Mouse (Mus musculus): ENCODE data around the gene Bcl2l13. TPM values are rescaled to one million over a fixed set of nuclear protein-coding genes. Genes with fewer than 3 reads are reported as not detected.
"Not testable (repeated sequence)": the region's sequence is repeated elsewhere in the genome, so short reads cannot be mapped to it uniquely, and the experiment has no call there.

The Bcl2l13 gene
- polyA plus RNA-seq, 1 experiment: 14.7 TPM

- Histone ChIP-seq H3K4me3 (replicated peaks; ENCODE audit: control insufficient read depth, low read depth, low read length) (peak within 1 kb of the TSS; percentile 73), H3K4me1 (ENCODE audit: control insufficient read depth, insufficient read depth, low read length) (peaks cover 8% of the 10 kb centered on the region), H3K27ac (ENCODE audit: control insufficient read depth, insufficient read depth, low read depth, low read length, poor library complexity) (peak within 1 kb of the TSS; percentile 83)
Measured at GRCm38 (mm10) chr6:120916074-120916971, 80.3 kb downstream of the Bcl2l13 start, which contains the start of gene Bid. Gene Bid, minus strand, starts transcription at chr6:120916853.

DNA sequence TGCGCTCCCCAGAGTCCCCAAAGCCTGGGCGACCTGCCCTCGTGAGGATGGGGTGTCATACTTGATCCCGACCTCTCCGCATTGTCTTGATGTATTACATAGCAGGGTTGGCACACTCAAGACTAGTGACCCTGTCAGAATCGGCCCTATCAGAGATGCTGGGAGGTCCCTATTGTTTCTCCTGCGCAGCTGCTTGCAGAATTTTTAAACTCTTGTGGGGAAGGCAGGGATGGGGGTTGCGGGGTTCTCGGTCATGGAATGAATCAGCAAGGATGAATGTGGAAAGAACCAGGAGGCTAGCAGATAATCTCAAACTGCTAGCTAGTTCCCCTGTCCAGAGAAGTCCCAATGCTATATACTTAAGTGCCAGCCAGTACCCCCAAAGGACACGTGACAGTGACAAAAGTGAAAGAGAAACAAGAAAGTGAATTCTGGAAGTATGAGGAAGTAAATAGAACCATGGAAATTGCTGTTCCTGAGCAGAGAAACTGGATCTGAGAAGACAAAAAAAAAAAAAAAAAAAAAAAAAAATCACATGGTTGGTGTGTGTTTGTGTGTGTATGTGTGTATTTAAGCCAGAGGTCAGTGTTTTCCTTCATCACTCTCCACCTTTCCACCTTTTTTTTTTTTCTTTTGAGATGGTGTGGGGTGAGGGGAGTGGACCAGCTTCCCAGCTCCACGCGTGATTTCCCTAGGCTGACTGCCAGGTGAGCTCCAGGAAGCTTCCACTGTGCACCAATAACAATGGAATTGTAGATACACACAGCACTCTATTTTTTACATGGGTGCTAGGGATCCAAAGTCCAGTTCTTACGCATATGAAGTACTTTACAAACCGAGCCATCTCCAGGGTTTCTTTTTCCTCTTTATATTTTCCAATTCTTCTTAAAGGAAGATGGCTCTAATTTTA is 81.2 kb downstream of the Bcl2l13 start:
- 21% methylated on average over 12 of the region's 14 CpGs for WGBS
- peak overlapping the region; percentile 83 for H3K27ac ChIP-seq (ENCODE audit: control insufficient read depth, insufficient read depth, low read depth, low read length, poor library complexity)
- H3K4me1 ChIP-seq (ENCODE audit: control insufficient read depth, insufficient read depth, low read length): not testable (repeated sequence)

More at GRCm38 (mm10) chr6:120916074-120916971, 80.3 kb downstream of the Bcl2l13 start, which contains the start of gene Bid:
- no peak; the same call in 1 of the 2 replicates for TF ChIP-seq CTCF (IDR thresholded peaks at IDR 0.05; ENCODE audit: control insufficient read depth, insufficient read depth, low read length)
- TF ChIP-seq POLR2A (IDR thresholded peaks at IDR 0.05; ENCODE audit: borderline replicate concordance, control insufficient read depth, low read depth, low read length): peak; percentile 25; the same call in 1 of the 2 replicates
- WGBS: under 1% methylated on average over 67 of the region's 67 CpGs

GRCm38 (mm10) chr6:120917975-120918374 is 82.0 kb downstream of the Bcl2l13 start:
- H3K4me3 ChIP-seq (replicated peaks; ENCODE audit: control insufficient read depth, low read depth, low read length): no peak overlapping the region
- no peak for TF ChIP-seq POLR2A (IDR thresholded peaks at IDR 0.05; ENCODE audit: borderline replicate concordance, control insufficient read depth, low read depth, low read length)
- no peak overlapping the region for H3K27ac ChIP-seq (ENCODE audit: control insufficient read depth, insufficient read depth, low read depth, low read length, poor library complexity)
- peaks cover 2% of the 10 kb centered on the region; the same call in 1 of the 2 replicates for H3K4me1 ChIP-seq (ENCODE audit: control insufficient read depth, insufficient read depth, low read length)
- WGBS: 67% methylated on average over 3 of the region's 3 CpGs

More for the DNA sequence above, 81.2 kb downstream of the Bcl2l13 start:
- peak overlapping the region; percentile 73 for H3K4me3 ChIP-seq (replicated peaks; ENCODE audit: control insufficient read depth, low read depth, low read length)

DNA sequence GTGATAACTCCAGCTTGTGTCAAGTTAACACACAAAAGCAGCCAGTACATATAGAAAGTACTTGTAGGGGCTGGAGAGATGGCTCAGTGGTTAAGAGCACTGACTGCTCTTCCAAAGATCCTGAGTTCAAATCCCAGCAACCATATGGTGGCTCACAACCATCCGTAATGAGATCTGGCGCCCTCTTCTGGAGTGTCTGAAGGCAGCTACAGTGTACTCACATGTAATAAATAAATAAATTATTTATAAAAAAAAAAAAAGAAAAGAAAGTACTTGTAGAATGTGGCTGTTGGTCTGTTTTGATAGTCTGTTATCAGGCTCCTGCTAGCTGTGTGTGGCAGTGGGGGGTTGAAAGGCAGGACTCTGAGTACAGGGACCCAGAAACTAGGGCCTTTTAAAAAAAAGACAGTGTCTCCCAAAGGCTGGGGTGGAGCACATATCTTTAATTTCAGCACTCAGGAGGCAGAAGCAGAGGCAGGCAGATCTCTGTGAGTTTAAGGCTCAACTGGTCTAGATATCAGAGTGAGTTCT is 88.8 kb downstream of the Bcl2l13 start:
- H3K27ac ChIP-seq (ENCODE audit: control insufficient read depth, insufficient read depth, low read depth, low read length, poor library complexity): not testable (repeated sequence)
- WGBS: 43% methylated on average over 2 of the region's 2 CpGs

GRCm38 (mm10) chr6:120926880-120927279 is 90.9 kb downstream of the Bcl2l13 start:
- TF ChIP-seq CTCF (IDR thresholded peaks at IDR 0.05; ENCODE audit: control insufficient read depth, insufficient read depth, low read length) (no peak), POLR2A (IDR thresholded peaks at IDR 0.05; ENCODE audit: borderline replicate concordance, control insufficient read depth, low read depth, low read length) (no peak)
- H3K4me3 ChIP-seq (replicated peaks; ENCODE audit: control insufficient read depth, low read depth, low read length): no peak overlapping the region
- WGBS: 71% methylated on average over 2 of the region's 2 CpGs
- no peaks in the 10 kb centered on the region for H3K4me1 ChIP-seq (ENCODE audit: control insufficient read depth, insufficient read depth, low read length)
- H3K27ac ChIP-seq (ENCODE audit: control insufficient read depth, insufficient read depth, low read depth, low read length, poor library complexity): no peak overlapping the region

More for the DNA sequence above, 88.8 kb downstream of the Bcl2l13 start:
- H3K4me1 ChIP-seq (ENCODE audit: control insufficient read depth, insufficient read depth, low read length); H3K4me3 ChIP-seq (replicated peaks; ENCODE audit: control insufficient read depth, low read depth, low read length): not testable (repeated sequence)

DNA sequence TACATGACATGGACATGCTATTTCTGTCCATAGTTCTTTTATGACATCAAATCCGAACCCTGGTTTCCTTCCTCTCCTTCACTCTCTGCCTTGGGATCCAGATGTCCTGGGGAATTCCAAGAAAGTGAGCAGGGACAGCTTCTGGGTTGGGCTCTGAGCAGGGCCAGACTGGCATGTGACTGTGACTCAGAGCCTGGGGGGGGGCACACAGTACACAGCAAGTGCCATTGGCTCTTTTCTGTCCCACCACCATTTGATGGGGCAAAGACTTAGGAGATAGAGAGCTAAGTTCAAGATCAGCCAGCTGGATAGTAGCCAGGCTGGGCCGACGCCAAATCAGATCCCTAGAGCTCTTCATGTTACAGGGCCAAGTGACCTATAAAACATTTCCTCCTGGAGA is 91.8 kb downstream of the Bcl2l13 start:
- Histone ChIP-seq H3K4me3 (replicated peaks; ENCODE audit: control insufficient read depth, low read depth, low read length) (no peak overlapping the region), H3K27ac (ENCODE audit: control insufficient read depth, insufficient read depth, low read depth, low read length, poor library complexity) (no peak overlapping the region), H3K4me1 (ENCODE audit: control insufficient read depth, insufficient read depth, low read length) (no peaks in the 10 kb centered on the region)
- 68% methylated on average over 3 of the region's 3 CpGs for WGBS
- TF ChIP-seq CTCF (IDR thresholded peaks at IDR 0.05; ENCODE audit: control insufficient read depth, insufficient read depth, low read length) (no peak), POLR2A (IDR thresholded peaks at IDR 0.05; ENCODE audit: borderline replicate concordance, control insufficient read depth, low read depth, low read length) (no peak)

- 61% methylated on average over 1 of the region's 1 CpGs for WGBS
- H3K4me3 ChIP-seq (replicated peaks; ENCODE audit: control insufficient read depth, low read depth, low read length): no peak overlapping the region
- no peaks in the 10 kb centered on the region for H3K4me1 ChIP-seq (ENCODE audit: control insufficient read depth, insufficient read depth, low read length)
- TF ChIP-seq CTCF (IDR thresholded peaks at IDR 0.05; ENCODE audit: control insufficient read depth, insufficient read depth, low read length): no peak
- TF ChIP-seq POLR2A (IDR thresholded peaks at IDR 0.05; ENCODE audit: borderline replicate concordance, control insufficient read depth, low read depth, low read length): no peak
- no peak overlapping the region for H3K27ac ChIP-seq (ENCODE audit: control insufficient read depth, insufficient read depth, low read depth, low read length, poor library complexity)
Measured at GRCm38 (mm10) chr6:120929421-120929820, 93.4 kb downstream of the Bcl2l13 start.
